Mouse (Mus musculus) small intestine, adult 2 months (tissue): Measurements from ENCODE around the gene Rnf217.

Experiments
- CTCF ChIP-seq: fragments of 200-500 bp; IDR thresholded peaks from 2 replicates; pipeline ENCODE4 v1.5.1; 2012; ENCODE audit warnings: low read depth, mild to moderate bottlenecking, control low read depth, inconsistent platforms, low read length, moderate library complexity, mixed read lengths; ENCODE audit not compliant: insufficient replicate concordance, insufficient read length; ENCODE audit errors: extremely low read depth
- POLR2A ChIP-seq: fragments of 200-500 bp; IDR thresholded peaks from 2 replicates; pipeline ENCODE4 v1.6.1; 2012; ENCODE audit warnings: low read depth, mild to moderate bottlenecking, control low read depth, inconsistent platforms, low read length, moderate library complexity

GRCm38 (mm10) chr10:31518210-31518609 is 90.8 kb downstream of the Rnf217 start:
- TF ChIP-seq CTCF: no peak
- TF ChIP-seq POLR2A: no peak
